ENCODE assay signal across 31 mouse cellular contexts in genomic region chr11:61029116-61029740, GRCm38 (mm10). TPM values are rescaled to one million over a fixed set of nuclear protein-coding genes. Genes with fewer than 3 reads are reported as not detected.
DNase-seq lines count a peak whose midpoint lies in the region; ATAC-seq lines count a peak whose summit lies in the region.
"Had no signal": no experiment of that assay in that cellular context is flagged by ENCODE, and none has a peak within 500 bp of the region (broad histone marks: within the 10 kb centered on the region; RNA-seq: fewer than 3 reads in every experiment).

No protein-coding gene starts in this region.

- 33% methylated on average over 4 of the region's 4 CpGs for WGBS in kidney, embryonic 14.5 days

- peaks cover 10% of the 10 kb centered on the region; the same call in 1 of the 2 replicates for H3K4me1 ChIP-seq in kidney, embryonic 14.5 days (ENCODE audit: control insufficient read depth, insufficient read depth, low read length)

- H3K9me3 ChIP-seq in kidney, embryonic 14.5 days (ENCODE audit: control insufficient read depth, low read length), result no peaks in the 10 kb centered on the region
- H3K9me3 ChIP-seq: heart, embryonic 12.5 days; hindbrain, embryonic 10.5 days; hindbrain, embryonic 15.5 days; midbrain, embryonic 10.5 days; neural tube, embryonic 12.5 days had no signal

- H3K4me3 ChIP-seq in kidney, embryonic 14.5 days (ENCODE audit: low read length), result no peak overlapping the region
- H3K4me3 ChIP-seq: erythroblast, embryonic 14.5 days; heart, embryonic 12.5 days; hindbrain, embryonic 10.5 days; hindbrain, embryonic 15.5 days; midbrain, embryonic 10.5 days; myocyte; neural tube, embryonic 12.5 days had no signal

- 0 out of 2 replicates have a peak, but pooled peaks have one; percentile 16 for ATAC-seq in granulocyte monocyte progenitor cell, adult 5-6 weeks (replicated peaks; ENCODE audit: poor library complexity, severe bottlenecking)
- no peak for ATAC-seq in kidney, embryonic 14.5 days (ENCODE audit: low FRiP score, low TSS enrichment)
- ATAC-seq: forebrain, embryonic 16.5 days had no signal

- H3K4me2 ChIP-seq in kidney, embryonic 14.5 days (replicated peaks; ENCODE audit: low read depth, low read length), result no peak overlapping the region
- H3K4me2 ChIP-seq: heart, embryonic 12.5 days; hindbrain, embryonic 15.5 days; neural tube, embryonic 12.5 days had no signal

- DNase-seq in cerebellum, adult 11-12 months, result peak; percentile 72
- no peak for DNase-seq in cerebellum, postnatal 4 days (ENCODE audit: low spot score in 2 of 2)
- peak; percentile 48 for DNase-seq in cerebellum, adult 8-10 months
- DNase-seq in frontal cortex, postnatal 10 days (ENCODE audit: low spot score in 2 of 2), result no peak
- DNase-seq in spleen, postnatal 14 days (ENCODE audit: low spot score in 2 of 2), result no peak
- DNase-seq: adrenal gland, postnatal 14 days; gastrocnemius, postnatal 14 days; heart, adult 18-20 months; kidney, adult 18-20 months; kidney, postnatal 36 days; liver; lung, adult 2 months; lung, postnatal 10 days; right cerebral cortex, adult 18-20 months; spleen, adult 18-20 months; thymus, adult 18-20 months; thymus, postnatal 25 days had no signal

- no peak overlapping the region for H3K9ac ChIP-seq in kidney, embryonic 14.5 days (ENCODE audit: low read depth, low read length)
- H3K9ac ChIP-seq: heart, embryonic 12.5 days; hindbrain, embryonic 15.5 days; liver, embryonic 14.5 days; neural tube, embryonic 12.5 days had no signal

- no peak overlapping the region for H3K27ac ChIP-seq in kidney, embryonic 14.5 days (ENCODE audit: low read depth, low read length)
- H3K27ac ChIP-seq: hindbrain, embryonic 15.5 days; liver, embryonic 14.5 days; macrophage; midbrain, embryonic 10.5 days; neural tube, embryonic 12.5 days; stomach, postnatal 0 days had no signal

- H3K36me3 ChIP-seq in kidney, embryonic 14.5 days (ENCODE audit: control insufficient read depth, insufficient read depth, low read length), result no peaks in the 10 kb centered on the region
- H3K36me3 ChIP-seq: heart, embryonic 12.5 days; hindbrain, embryonic 10.5 days; hindbrain, embryonic 15.5 days; midbrain, embryonic 10.5 days; neural tube, embryonic 12.5 days had no signal

- H3K27me3 ChIP-seq in kidney, embryonic 14.5 days (ENCODE audit: control insufficient read depth, insufficient read depth, low read length), result peaks cover 18% of the 10 kb centered on the region

RNA-seq across cellular contexts. Expression of gene Kcnj12, which starts 6.9 kb away (rescaled TPM):
- total RNA-seq in granulocyte monocyte progenitor cell, adult 5-6 weeks (2014; fragmentation: Nextera tagmentation), result not detected in 2 replicates
- total RNA-seq in granulocyte monocyte progenitor cell, adult 5-6 weeks (2017), result not detected in 2 replicates
- polyA plus RNA-seq in kidney, embryonic 14.5 days (2014; fragmentation: Nextera tagmentation; extraction: Ambion mirVana), result 0.32 TPM in 1 of 2 replicates, not detected in the other
- total RNA-seq: MEL had no signal
- polyA plus RNA-seq: macrophage had no signal

Comparison
In these comparisons a context has a peak if more than half of its experiments do, and no peak if none do; other contexts are left out.
1. DNase-seq: peak in cerebellum, adult 11-12 months (single experiment) and cerebellum, adult 8-10 months (single experiment); none in cerebellum, postnatal 4 days (0 of 2), frontal cortex, postnatal 10 days (0 of 2) and spleen, postnatal 14 days (0 of 2).